Mouse (Mus musculus): ENCODE data around the gene Cox7a2. TPM values are rescaled to one million over a fixed set of nuclear protein-coding genes. Genes with fewer than 3 reads are reported as not detected.

The Cox7a2 gene
- total RNA-seq (2014; rRNA removed; ENCODE audit: low replicate concordance) (1,365 and 1,889 TPM in 2 replicates), polyA plus RNA-seq (2015; fragmentation: Nextera tagmentation; extraction: Ambion mirVana) (2,951 and 3,142 TPM in 2 replicates)

- ATAC-seq (ENCODE audit: insufficient read depth, low read depth) (peak; percentile 100), DNase-seq (ENCODE audit: low spot score) (peak; percentile 98)
- no peaks in the 10 kb centered on the region for H3K27me3 ChIP-seq (ENCODE audit: control insufficient read depth, insufficient read depth, low read length)
- H3K4me1 ChIP-seq (ENCODE audit: control insufficient read depth, insufficient read depth): peaks cover 20% of the 10 kb centered on the region; the same call in 1 of the 2 replicates
- under 1% methylated on average over 49 of the region's 49 CpGs for WGBS
- peak within 1 kb of the TSS; percentile 90 for H3K9ac ChIP-seq (replicated peaks; ENCODE audit: low read depth, low read length)
- H3K4me3 ChIP-seq (ENCODE audit: low read depth, low read length): peak within 1 kb of the TSS; percentile 80
- peak within 1 kb of the TSS; percentile 83 for H3K4me2 ChIP-seq (ENCODE audit: low read depth, low read length)
- peak within 1 kb of the TSS; percentile 94 for H3K27ac ChIP-seq (ENCODE audit: low read depth)
- TF ChIP-seq CTCF (IDR thresholded peaks at IDR 0.05; ENCODE audit: low read depth): no peak
- TF ChIP-seq EP300 (IDR thresholded peaks at IDR 0.05; ENCODE audit: low read depth): peak; percentile 78; the same call in 1 of the 2 replicates
- H3K9me3 ChIP-seq (replicated peaks; ENCODE audit: control insufficient read depth, low read length): no peaks in the 10 kb centered on the region
- peaks cover 22% of the 10 kb centered on the region for H3K36me3 ChIP-seq (replicated peaks; ENCODE audit: control insufficient read depth, insufficient read depth, low read length)
Measured at GRCm38 (mm10) chr9:79759385-79760005, at the start of gene Cox7a2. TSS of gene Cox7a2 (minus strand) at chr9:79759878.

- no peak for ATAC-seq (ENCODE audit: insufficient read depth, low read depth)
- Histone ChIP-seq H3K4me3 (ENCODE audit: low read depth, low read length) (no peak overlapping the region), H3K27me3 (ENCODE audit: control insufficient read depth, insufficient read depth, low read length) (no peaks in the 10 kb centered on the region), H3K36me3 (replicated peaks; ENCODE audit: control insufficient read depth, insufficient read depth, low read length) (peaks cover 18% of the 10 kb centered on the region), H3K4me1 (ENCODE audit: control insufficient read depth, insufficient read depth) (no peaks in the 10 kb centered on the region), H3K4me2 (ENCODE audit: low read depth, low read length) (no peak overlapping the region), H3K27ac (ENCODE audit: low read depth) (0 out of 2 replicates have a peak overlapping the region, but pooled peaks have one; percentile 18), H3K9me3 (replicated peaks; ENCODE audit: control insufficient read depth, low read length) (no peaks in the 10 kb centered on the region), H3K9ac (replicated peaks; ENCODE audit: low read depth, low read length) (no peak overlapping the region)
- no peak for TF ChIP-seq CTCF (IDR thresholded peaks at IDR 0.05; ENCODE audit: low read depth)
- no peak for TF ChIP-seq EP300 (IDR thresholded peaks at IDR 0.05; ENCODE audit: low read depth)
- 63% methylated on average over 6 of the region's 6 CpGs for WGBS
- peak; percentile 9 for DNase-seq (ENCODE audit: low spot score)
Measured at GRCm38 (mm10) chr9:79809411-79809810, 49.7 kb upstream of the Cox7a2 start.

GRCm38 (mm10) chr9:79807178-79807577 is 47.5 kb upstream of the Cox7a2 start:
- H3K4me2 ChIP-seq (ENCODE audit: low read depth, low read length): no peak overlapping the region
- no peak for TF ChIP-seq EP300 (IDR thresholded peaks at IDR 0.05; ENCODE audit: low read depth)
- no peak for TF ChIP-seq CTCF (IDR thresholded peaks at IDR 0.05; ENCODE audit: low read depth)
- DNase-seq (ENCODE audit: low spot score) (peak; percentile 43), ATAC-seq (ENCODE audit: insufficient read depth, low read depth) (peak; percentile 36; the same call in 1 of the 2 replicates)
- 0 out of 2 replicates have a peak overlapping the region, but pooled peaks have one; percentile 10 for H3K27ac ChIP-seq (ENCODE audit: low read depth)
- no peak overlapping the region for H3K9ac ChIP-seq (replicated peaks; ENCODE audit: low read depth, low read length)
- 43% methylated on average over 4 of the region's 4 CpGs for WGBS
- H3K4me1 ChIP-seq (ENCODE audit: control insufficient read depth, insufficient read depth): no peaks in the 10 kb centered on the region
- no peak overlapping the region for H3K4me3 ChIP-seq (ENCODE audit: low read depth, low read length)
- peaks cover 9% of the 10 kb centered on the region; the same call in 1 of the 2 replicates for H3K36me3 ChIP-seq (replicated peaks; ENCODE audit: control insufficient read depth, insufficient read depth, low read length)
- no peaks in the 10 kb centered on the region for H3K9me3 ChIP-seq (replicated peaks; ENCODE audit: control insufficient read depth, low read length)
- H3K27me3 ChIP-seq (ENCODE audit: control insufficient read depth, insufficient read depth, low read length): no peaks in the 10 kb centered on the region

GRCm38 (mm10) chr9:79806317-79807075 is 46.8 kb upstream of the Cox7a2 start:
- DNase-seq (ENCODE audit: low spot score) (peak; percentile 74), ATAC-seq (ENCODE audit: insufficient read depth, low read depth) (no peak)
- H3K9ac ChIP-seq (replicated peaks; ENCODE audit: low read depth, low read length): no peak overlapping the region
- H3K4me2 ChIP-seq (ENCODE audit: low read depth, low read length): no peak overlapping the region
- no peak overlapping the region for H3K27ac ChIP-seq (ENCODE audit: low read depth)
- WGBS: 52% methylated on average over 12 of the region's 12 CpGs
- no peak overlapping the region for H3K4me3 ChIP-seq (ENCODE audit: low read depth, low read length)
- TF ChIP-seq EP300 (IDR thresholded peaks at IDR 0.05; ENCODE audit: low read depth) (no peak), CTCF (IDR thresholded peaks at IDR 0.05; ENCODE audit: low read depth) (peak; percentile 84)
- no peaks in the 10 kb centered on the region for H3K4me1 ChIP-seq (ENCODE audit: control insufficient read depth, insufficient read depth)
- peaks cover 9% of the 10 kb centered on the region; the same call in 1 of the 2 replicates for H3K36me3 ChIP-seq (replicated peaks; ENCODE audit: control insufficient read depth, insufficient read depth, low read length)
- no peaks in the 10 kb centered on the region for H3K9me3 ChIP-seq (replicated peaks; ENCODE audit: control insufficient read depth, low read length)
- H3K27me3 ChIP-seq (ENCODE audit: control insufficient read depth, insufficient read depth, low read length): no peaks in the 10 kb centered on the region

- no peaks in the 10 kb centered on the region for H3K9me3 ChIP-seq (replicated peaks; ENCODE audit: control insufficient read depth, low read length)
- TF ChIP-seq EP300 (IDR thresholded peaks at IDR 0.05; ENCODE audit: low read depth): no peak
- no peak for TF ChIP-seq CTCF (IDR thresholded peaks at IDR 0.05; ENCODE audit: low read depth)
- ATAC-seq (ENCODE audit: insufficient read depth, low read depth) (no peak), DNase-seq (ENCODE audit: low spot score) (no peak)
- WGBS: 94% methylated on average over 10 of the region's 10 CpGs
- no peak overlapping the region for H3K4me3 ChIP-seq (ENCODE audit: low read depth, low read length)
- H3K27ac ChIP-seq (ENCODE audit: low read depth): no peak overlapping the region
- peaks cover 9% of the 10 kb centered on the region; the same call in 1 of the 2 replicates for H3K36me3 ChIP-seq (replicated peaks; ENCODE audit: control insufficient read depth, insufficient read depth, low read length)
- no peak overlapping the region for H3K4me2 ChIP-seq (ENCODE audit: low read depth, low read length)
- H3K27me3 ChIP-seq (ENCODE audit: control insufficient read depth, insufficient read depth, low read length): no peaks in the 10 kb centered on the region
- no peaks in the 10 kb centered on the region for H3K4me1 ChIP-seq (ENCODE audit: control insufficient read depth, insufficient read depth)
- no peak overlapping the region for H3K9ac ChIP-seq (replicated peaks; ENCODE audit: low read depth, low read length)
Measured at GRCm38 (mm10) chr9:79805426-79805825, 45.7 kb upstream of the Cox7a2 start.

All from heart, postnatal 0 days (tissue).